Mouse (Mus musculus) left cerebral cortex, postnatal 36 days (tissue): ENCODE results near the gene Sirpb1b. TPM values are rescaled to one million over a fixed set of nuclear protein-coding genes. Genes with fewer than 3 reads are reported as not detected.
"Not testable (repeated sequence)": the region's sequence is repeated elsewhere in the genome, so short reads cannot be mapped to it uniquely, and the experiment has no call there.

Experiments
- DNase-seq, 2 experiments: peaks; one replicate each; pipeline ENCODE4 v3.0.0; 2021 to 2022; ENCODE audit warnings: low spot score in 2 of 2, mixed read lengths in 1 of 2
- intact Hi-C: fragments of 180-260 bp; cut with DNase I; formaldehyde crosslinking; loops from one replicate; pipeline ENCODE4 v1.15.1; 2025
- total RNA-seq, 2 experiments: library from RNA; stranded (reverse); gene quantifications; 2 replicates each; pipeline ENCODE4 v1.2.3; 2021

Gene Sirpb1b
- total RNA-seq = not detected

GRCm38 (mm10) chr3:15574887-15575286, at the start of gene Sirpb1b:
Gene Sirpb1b (minus strand): TSS chr3:15575065.
- DNase-seq, intact Hi-C loops: not testable (repeated sequence)

DNA sequence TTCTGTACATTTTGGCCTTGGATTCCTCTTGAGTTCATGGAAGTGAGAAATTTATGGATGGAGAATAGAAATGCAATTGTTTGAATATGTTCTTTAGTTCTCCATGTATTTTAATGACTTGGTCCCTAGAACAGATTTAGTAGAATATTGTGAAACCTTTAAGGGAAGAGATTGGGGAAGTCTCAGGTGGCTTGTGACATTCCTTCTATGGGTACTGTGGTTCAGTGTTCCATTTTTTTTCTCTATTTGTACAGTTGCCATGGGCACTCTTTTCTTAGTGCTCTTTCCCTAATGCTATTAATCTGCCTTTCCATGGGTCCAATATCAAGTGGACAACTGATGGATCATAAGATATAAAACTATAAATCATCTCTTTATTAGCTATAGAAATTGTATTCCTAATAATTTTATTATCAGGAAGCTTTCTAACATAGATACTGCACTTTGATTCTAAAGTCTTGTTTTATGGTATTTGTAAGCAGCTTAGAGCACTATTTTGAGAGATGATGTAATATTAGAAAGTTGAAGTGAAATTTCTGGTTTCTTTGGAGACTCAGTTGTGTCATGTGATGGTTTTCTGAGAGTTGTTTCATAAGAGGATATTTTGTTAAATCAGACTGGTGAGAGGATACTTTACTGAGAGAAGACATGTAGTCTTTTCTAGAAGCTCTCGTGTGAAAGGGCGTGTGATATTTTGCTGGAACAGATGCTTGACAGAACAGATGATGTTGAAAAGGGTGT, 15.7 kb upstream of the Sirpb1b start:
- DNase-seq, intact Hi-C loops: not testable (repeated sequence)

DNA sequence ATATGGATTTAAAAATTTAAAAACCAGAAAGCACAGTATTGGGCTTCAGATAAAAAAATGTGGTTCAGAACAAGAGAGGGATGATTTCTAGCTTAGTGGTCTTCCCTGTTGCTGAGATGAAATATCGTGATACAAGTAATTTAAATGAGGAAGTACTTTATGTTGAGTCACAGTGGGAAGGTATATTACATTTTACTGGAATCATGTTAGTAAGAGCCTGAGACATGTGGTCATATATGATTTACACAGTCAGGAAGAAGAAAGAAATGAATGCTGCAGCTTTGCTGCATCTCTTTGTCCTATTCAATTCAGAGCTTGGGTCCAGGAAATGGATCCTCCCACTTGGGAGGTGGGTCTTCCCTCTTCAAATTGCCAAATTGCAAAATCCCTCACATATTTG, 11.8 kb upstream of the Sirpb1b start:
- intact Hi-C loops, DNase-seq: not testable (repeated sequence)

GRCm38 (mm10) chr3:15583452-15583851, 8.6 kb upstream of the Sirpb1b start:
- no peak for DNase-seq
- intact Hi-C loops = no loop called here

- DNase-seq, intact Hi-C loops: not testable (repeated sequence)
Measured at GRCm38 (mm10) chr3:15582948-15583347, 8.1 kb upstream of the Sirpb1b start.

DNA sequence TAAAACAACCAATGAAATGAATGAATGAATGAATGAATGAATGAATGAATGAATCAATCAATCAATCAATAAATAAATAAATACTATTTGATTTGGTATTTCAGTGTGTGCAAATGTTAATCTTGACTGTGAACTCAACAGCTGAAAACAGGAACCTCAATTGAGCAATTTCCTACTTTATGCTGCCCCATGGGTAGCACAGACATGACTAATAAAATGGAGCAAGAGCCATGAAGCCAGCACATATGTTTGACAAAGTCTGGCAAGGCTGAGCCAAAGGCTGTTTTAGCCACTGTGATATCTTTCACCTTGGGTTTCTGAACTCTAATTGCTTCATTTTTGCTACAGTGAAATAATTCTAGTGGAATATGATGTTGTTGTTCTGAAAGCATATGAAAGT, 1.6 kb upstream of the Sirpb1b start:
- DNase-seq, intact Hi-C loops: not testable (repeated sequence)

DNA sequence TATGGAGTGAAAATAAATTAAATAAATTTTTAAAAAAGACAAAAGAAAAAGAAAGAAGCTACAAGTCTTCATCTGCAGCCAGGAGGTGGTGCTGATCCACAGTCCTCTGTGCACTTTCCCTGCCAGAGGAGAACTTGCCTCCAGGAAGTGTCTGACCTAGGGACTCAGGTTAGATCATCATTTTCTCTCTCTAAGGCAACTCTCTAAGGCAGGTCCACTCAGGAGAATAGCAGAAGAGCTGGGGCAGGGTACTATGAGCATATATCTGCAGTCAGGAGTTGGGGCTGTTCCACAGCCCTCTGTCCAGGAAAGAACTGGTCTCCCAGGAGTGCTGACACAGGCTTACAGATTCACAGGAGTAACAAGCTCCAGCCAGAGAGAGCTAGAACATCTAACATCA, 46.3 kb downstream of the Sirpb1b start:
- intact Hi-C loops = no loop called here

DNA sequence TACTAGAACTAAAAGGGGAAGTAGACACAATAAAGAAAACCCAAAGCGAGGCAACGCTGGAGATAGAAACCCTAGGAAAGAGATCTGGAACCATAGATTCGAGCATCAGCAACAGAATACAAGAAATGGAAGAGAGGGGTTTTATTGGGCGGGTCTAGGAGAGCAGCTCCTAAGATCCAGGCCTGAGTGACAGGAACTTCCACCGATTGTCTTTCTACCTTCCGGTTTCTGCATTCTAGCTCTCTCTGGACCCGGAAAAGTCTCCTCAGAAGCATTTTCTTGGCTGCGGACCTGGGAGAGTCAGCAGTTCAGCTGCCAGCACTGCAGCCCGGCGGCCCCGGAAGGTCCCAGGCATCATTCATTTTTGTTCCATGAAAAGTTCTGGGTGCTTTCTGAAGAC, 61.3 kb downstream of the Sirpb1b start:
- intact Hi-C loops, DNase-seq: not testable (repeated sequence)

More for the DNA sequence above, 46.3 kb downstream of the Sirpb1b start:
- no peak for DNase-seq

DNA sequence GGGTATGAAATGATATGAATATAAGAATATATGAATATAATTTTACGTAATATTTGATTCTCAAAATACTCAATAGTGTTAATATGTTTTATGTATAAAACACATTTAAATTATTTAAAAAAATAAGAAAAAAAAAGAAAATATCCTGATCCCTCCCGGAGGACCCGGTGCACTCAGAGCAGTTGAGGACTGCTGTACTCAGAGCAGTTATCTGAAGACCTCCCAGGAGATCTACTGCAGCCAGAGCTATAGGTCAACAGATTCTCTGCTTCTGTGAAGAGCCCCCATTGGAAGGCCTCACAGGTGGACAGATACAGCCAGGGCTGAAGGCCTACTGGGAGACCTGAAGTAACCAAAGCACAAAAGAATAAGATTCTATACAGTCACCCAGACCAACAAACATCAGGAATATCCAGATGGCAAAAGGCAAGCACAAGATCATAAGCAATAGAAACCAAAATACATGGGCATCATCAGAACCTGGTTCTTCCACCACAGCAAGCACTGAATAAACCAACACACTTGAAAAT, 67.0 kb downstream of the Sirpb1b start:
- DNase-seq, intact Hi-C loops: not testable (repeated sequence)

GRCm38 (mm10) chr3:15474831-15475230, 100.0 kb downstream of the Sirpb1b start:
- intact Hi-C loops, DNase-seq: not testable (repeated sequence)

- DNase-seq, intact Hi-C loops: not testable (repeated sequence)
Measured at GRCm38 (mm10) chr3:15470158-15470557, 104.7 kb downstream of the Sirpb1b start.

Other genes with a start within 250 kb of the Sirpb1b start
- not detected for gene Gm9733, start 242.8 kb downstream of the Sirpb1b start, total RNA-seq
- not detected for gene Sirpb1a, start 148.5 kb downstream of the Sirpb1b start, total RNA-seq